ENCODE assay signal across 16 mouse cellular contexts in the genomic region with DNA sequence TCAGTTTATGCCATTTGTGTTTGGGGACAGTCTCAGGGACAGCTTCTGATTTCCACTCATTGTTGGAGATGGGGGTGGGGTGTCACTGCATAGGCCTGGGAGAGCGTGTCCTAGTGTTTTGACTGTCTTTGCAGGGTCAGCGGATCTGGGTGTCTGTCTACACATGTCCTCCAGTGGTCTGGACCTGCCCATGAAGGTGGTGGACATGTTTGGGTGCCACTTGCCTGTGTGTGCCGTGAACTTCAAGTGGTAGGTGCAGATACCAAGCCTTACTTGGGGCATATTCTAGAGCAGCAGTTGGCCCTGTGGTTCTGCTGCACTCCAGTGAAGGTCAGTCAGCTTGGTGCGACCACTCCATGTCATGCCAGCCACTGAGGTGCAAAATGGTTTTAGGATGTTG.
"Had no signal": no experiment of that assay in that cellular context is flagged by ENCODE, and none has a peak within 500 bp of the region (broad histone marks: within the 10 kb centered on the region; RNA-seq: fewer than 3 reads in every experiment).

No protein-coding gene starts in this region.

- DNase-seq: retina, postnatal 1 day; right cerebral cortex, adult 18-20 months; right cerebral cortex, postnatal 14 days; right cerebral cortex, postnatal 25 days; right cerebral cortex, postnatal 4 days; spleen, adult 18-20 months; thymus, adult 18-20 months; thymus, adult 2 months; thymus, postnatal 14 days; thymus, postnatal 25 days; thymus, postnatal 36 days; thymus, postnatal 4 days had no signal

- H3K4me2 ChIP-seq: neural tube, embryonic 13.5 days; neural tube, embryonic 15.5 days; stomach, embryonic 15.5 days had no signal

- H3K27ac ChIP-seq: neural tube, embryonic 13.5 days; neural tube, embryonic 15.5 days; stomach, embryonic 15.5 days; stomach, postnatal 0 days had no signal

- H3K9ac ChIP-seq: neural tube, embryonic 13.5 days; neural tube, embryonic 15.5 days; stomach, embryonic 15.5 days had no signal

- H3K4me1 ChIP-seq: neural tube, embryonic 13.5 days; neural tube, embryonic 15.5 days; stomach, embryonic 15.5 days had no signal

- H3K4me3 ChIP-seq: neural tube, embryonic 13.5 days; neural tube, embryonic 15.5 days; stomach, embryonic 15.5 days had no signal

- H3K27me3 ChIP-seq: neural tube, embryonic 13.5 days; neural tube, embryonic 15.5 days; stomach, embryonic 15.5 days had no signal

- H3K9me3 ChIP-seq: neural tube, embryonic 13.5 days; neural tube, embryonic 15.5 days; stomach, embryonic 15.5 days had no signal
